8 mouse cellular contexts compared by ENCODE assay signal in genomic region chr16:31070358-31071133, GRCm38 (mm10). TPM values are rescaled to one million over a fixed set of nuclear protein-coding genes. Genes with fewer than 3 reads are reported as not detected.
DNase-seq lines count a peak whose midpoint lies in the region; ATAC-seq lines count a peak whose summit lies in the region.

No protein-coding gene starts in this region.

- peak; percentile 77 for ATAC-seq in hindbrain, embryonic 13.5 days (ENCODE audit: low FRiP score)

- peak overlapping the region; percentile 13; the same call in 1 of the 2 replicates for H3K9ac ChIP-seq in hindbrain, embryonic 13.5 days

- DNase-seq in MN1 (ENCODE audit: low spot score) = peak; percentile 72
- peak; percentile 80 for DNase-seq in cerebellum, adult 9-11 months
- DNase-seq in frontal cortex, postnatal 25 days (ENCODE audit: low spot score in 2 of 2) = peak; percentile 85
- peak; percentile 87 to 88 for DNase-seq in layer of hippocampus, postnatal 14 days (ENCODE audit: low spot score in 2 of 2)
- peak; percentile 89 for DNase-seq in lung, postnatal 10 days
- peak; percentile 78 for DNase-seq in ovary, postnatal 36 days (ENCODE audit: low spot score)
- peak; percentile 65 to 82 for DNase-seq in thymus, postnatal 10 days (ENCODE audit: low spot score in 2 of 2)

- 19% methylated on average over 20 of the region's 21 CpGs for WGBS in hindbrain, embryonic 13.5 days

- no peaks in the 10 kb centered on the region for H3K27me3 ChIP-seq in hindbrain, embryonic 13.5 days

- no peaks in the 10 kb centered on the region for H3K36me3 ChIP-seq in hindbrain, embryonic 13.5 days

- H3K9me3 ChIP-seq in hindbrain, embryonic 13.5 days = no peaks in the 10 kb centered on the region

- peaks cover 19% of the 10 kb centered on the region for H3K4me1 ChIP-seq in hindbrain, embryonic 13.5 days (replicated peaks)

- peak overlapping the region; percentile 36 for H3K4me2 ChIP-seq in hindbrain, embryonic 13.5 days

- no peak overlapping the region for H3K27ac ChIP-seq in hindbrain, embryonic 13.5 days

- no peak overlapping the region for H3K4me3 ChIP-seq in hindbrain, embryonic 13.5 days

RNA-seq across cellular contexts. Expression of gene Xxylt1, which starts 10.7 kb away (rescaled TPM):
- polyA plus RNA-seq in hindbrain, embryonic 13.5 days (2015; fragmentation: Nextera tagmentation; extraction: Ambion mirVana) = 10.8 and 11.6 TPM in 2 replicates
- total RNA-seq in layer of hippocampus, postnatal 14 days (2021) = 10 to 100 TPM; 19.5 to 22.5 TPM
